Mouse (Mus musculus) urinary bladder, postnatal 14 days (tissue): ENCODE measurements at regions not wholly inside any gene's neighbourhood (a gene's known extent, or its start where the extent isn't known, plus 50 kb on each side); places are given as distances from the start of the nearest gene placed in this dataset.
A peak's percentile ranks its signal among the peaks of the same experiment; 100 is the strongest.

Experiments used
- DNase-seq: peaks from one replicate; pipeline ENCODE4 v3.0.0; 2021; ENCODE audit warnings: low spot score

- peak; percentile 75 for DNase-seq
Measured at GRCm38 (mm10) chr6:140368354-140369069, 55.3 kb upstream of the Plekha5 start.

DNA sequence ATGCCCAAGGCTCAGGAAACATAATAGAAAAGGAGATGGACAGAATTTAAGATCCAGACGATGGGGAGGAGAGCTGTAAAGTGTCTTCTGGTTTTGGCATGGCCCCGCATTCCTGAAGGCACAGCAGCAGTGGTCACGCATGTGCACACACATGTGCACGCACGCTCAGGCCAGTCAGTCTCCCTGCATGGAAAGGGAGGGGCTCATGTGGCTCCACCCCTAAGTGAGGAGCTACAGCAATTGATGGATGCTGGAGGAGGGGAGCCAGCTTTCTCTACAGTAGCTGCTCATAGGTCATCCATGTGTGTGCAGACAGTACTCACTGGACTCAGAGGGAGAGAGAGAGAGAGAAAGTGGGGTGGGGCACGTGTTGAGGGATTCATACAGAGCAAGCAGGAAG is 56.6 kb upstream of the Plekha5 start:
- DNase-seq: no peak

- DNase-seq: no peak
Measured at GRCm38 (mm10) chr6:140366791-140367190, 57.1 kb upstream of the Plekha5 start.

- no peak for DNase-seq
Measured at GRCm38 (mm10) chr6:140360996-140361395, 62.9 kb upstream of the Plekha5 start.

- no peak for DNase-seq
Measured at GRCm38 (mm10) chr6:140357901-140358300, 66.0 kb upstream of the Plekha5 start.

DNA sequence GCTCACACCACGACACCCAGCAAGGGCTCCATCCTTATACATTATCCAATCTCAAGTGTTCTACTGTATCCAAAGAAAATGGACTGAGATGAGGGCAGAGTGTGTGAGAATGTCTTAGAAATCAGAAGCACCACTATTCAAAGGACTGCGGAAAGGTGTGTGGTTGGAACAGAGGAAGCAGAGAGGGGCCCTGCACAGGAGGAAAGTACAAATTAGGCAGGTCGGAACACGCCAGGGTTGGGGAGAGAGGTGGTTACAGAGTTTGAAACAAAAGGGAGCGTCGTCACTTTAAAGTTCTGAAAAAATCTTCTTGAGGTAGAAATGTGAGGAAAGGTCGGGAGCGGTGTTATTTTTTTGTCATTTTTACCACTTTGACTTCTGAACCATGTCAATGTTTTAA is 66.6 kb upstream of the Plekha5 start:
- peak; percentile 38 for DNase-seq

DNA sequence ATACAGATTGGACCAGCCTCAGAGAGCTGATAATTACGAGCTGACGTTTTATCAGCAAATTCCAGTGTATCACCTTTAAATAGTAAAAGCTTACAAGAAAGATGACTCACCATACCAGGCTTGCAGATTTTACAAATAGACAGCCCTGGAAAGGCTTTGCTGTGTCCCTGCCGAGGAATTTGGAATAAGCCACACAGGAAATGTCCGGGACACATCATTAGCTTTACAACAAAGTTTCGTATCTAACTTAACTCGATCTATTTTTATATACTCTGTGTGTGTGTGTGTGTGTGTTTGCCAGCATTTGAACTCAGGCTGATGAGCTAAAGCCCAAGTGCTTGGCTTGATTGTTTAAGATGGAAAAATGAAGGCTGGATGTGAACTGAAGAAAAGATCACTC is 69.8 kb upstream of the Plekha5 start:
- DNase-seq: no peak

DNA sequence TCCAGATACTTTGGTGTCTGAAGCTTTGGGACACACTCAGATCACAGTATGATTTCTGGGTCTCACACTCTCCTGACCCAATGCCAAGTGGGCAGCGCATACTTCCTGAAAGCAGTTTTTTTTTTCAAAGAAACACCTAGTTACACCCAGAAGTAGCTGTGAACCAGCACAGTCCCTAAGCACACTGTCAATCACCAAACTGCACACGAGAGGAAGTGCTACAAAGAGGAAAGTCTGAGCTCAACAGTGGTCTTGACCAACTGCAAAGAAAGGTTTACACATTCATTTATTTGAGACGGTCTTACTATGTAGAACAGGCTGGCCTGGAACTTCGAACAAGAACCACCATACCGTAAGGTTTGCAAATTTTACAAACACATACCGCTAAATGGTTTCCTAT is 70.2 kb upstream of the Plekha5 start:
- DNase-seq: no peak

- DNase-seq: no peak
Measured at GRCm38 (mm10) chr6:140351365-140352095, 72.3 kb upstream of the Plekha5 start.

- DNase-seq: no peak
Measured at GRCm38 (mm10) chr6:140348578-140348977, 75.3 kb upstream of the Plekha5 start.

GRCm38 (mm10) chr6:140346929-140347328 is 76.9 kb upstream of the Plekha5 start:
- DNase-seq: no peak

DNA sequence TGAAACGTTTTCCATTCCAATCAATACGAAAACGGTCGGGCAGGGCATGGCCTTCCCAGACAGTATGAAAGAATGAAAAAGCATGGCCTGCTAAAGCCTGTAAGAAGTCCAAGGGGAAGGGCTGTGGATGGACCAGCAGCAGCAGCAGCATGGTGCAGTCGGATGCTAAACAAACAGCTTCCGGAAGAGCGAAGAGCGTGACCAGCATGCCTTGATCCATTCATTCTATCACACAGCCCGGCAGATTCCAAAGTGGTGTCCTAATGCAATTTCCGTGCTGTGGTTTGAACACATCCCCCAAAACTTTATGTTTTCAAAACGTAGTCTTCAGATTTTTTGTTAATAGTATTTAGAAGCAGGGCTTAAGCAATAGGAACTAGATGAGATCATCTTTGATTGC is 80.2 kb upstream of the Plekha5 start:
- DNase-seq: no peak

DNA sequence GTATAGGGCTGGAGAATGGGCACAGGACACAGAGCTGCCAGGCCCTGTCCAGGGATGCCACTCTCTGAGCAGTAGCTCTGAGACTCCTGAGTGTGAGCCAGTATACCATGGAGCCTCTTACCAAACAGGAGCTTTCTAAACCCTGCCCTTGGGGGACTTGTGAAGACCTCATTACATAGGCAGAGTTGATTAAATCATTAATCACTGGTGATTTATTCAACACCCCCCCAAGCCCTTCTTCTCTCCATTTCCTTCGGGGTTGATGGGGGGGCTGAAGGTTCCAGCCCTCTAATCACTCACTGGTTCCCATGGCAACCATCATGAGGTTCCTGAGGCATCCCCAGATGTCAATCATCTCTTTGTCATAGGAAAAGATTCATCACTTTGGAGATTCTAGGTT is 81.0 kb upstream of the Plekha5 start:
- DNase-seq: no peak

GRCm38 (mm10) chr6:140339731-140340130 is 84.1 kb upstream of the Plekha5 start:
- DNase-seq: no peak

DNA sequence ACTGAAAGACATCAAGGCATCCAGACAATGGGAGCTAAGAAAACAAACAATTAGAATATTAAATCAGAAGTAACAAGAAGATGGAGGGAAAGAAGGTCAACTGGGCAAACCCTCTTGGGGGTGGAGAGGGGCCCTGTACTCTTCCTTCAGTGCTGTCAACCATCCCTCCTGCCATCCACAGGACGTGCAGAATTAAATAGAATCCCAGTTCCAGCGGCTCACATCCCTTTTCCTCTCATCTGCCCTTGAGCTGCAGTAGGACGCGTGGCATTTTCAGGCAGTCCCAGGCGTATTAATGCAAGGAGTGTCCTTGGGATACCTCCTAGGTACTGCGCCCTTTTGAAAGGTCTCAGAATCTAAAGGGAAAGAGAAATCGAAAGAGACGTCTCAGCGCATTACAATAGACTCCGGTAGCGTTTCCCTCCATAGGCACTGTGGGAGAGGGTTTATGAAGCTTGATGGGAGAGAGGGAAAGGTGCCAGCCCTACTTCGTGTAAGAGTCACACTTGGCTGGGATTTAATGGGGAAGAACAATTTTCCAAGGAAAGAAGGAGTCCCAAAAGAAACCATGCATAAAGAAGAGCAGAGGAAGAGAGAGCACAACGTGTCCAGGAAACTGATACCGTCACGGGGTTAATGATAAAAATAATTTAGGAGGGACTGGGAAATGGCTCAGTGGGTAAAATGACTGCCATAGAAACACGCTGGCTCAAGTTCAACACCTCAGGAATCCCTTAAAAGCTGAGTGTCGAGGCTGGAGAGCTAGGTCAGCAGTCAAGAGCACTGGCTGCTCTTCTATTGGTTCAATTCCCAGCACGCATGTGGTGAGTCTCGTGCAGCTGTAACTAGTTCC is 85.7 kb upstream of the Plekha5 start:
- DNase-seq: no peak

DNA sequence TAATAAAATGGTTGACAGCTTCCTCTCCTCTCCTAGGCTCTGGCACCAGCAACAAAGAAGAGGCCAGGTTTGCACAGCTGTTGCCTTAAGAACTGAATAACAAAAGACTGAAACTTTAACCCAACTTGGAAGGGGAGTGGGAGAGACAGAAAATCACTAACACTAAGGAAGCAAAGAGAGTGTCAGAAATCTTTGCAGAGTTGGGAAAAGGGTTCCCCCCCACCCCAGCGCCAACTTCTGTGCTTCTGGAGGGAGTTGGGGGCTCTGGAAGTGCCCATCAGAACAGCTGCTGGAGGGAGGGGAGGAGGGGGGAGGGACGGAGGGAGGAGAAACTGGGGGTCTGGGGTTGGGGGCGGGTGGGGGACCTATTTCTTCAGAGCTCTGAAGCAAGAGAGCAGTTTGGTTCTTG is 86.8 kb upstream of the Plekha5 start:
- DNase-seq: no peak

- no peak for DNase-seq
Measured at GRCm38 (mm10) chr6:140336414-140336941, 87.4 kb upstream of the Plekha5 start.

- DNase-seq: no peak
Measured at GRCm38 (mm10) chr6:140333397-140333796, 90.5 kb upstream of the Plekha5 start.

DNA sequence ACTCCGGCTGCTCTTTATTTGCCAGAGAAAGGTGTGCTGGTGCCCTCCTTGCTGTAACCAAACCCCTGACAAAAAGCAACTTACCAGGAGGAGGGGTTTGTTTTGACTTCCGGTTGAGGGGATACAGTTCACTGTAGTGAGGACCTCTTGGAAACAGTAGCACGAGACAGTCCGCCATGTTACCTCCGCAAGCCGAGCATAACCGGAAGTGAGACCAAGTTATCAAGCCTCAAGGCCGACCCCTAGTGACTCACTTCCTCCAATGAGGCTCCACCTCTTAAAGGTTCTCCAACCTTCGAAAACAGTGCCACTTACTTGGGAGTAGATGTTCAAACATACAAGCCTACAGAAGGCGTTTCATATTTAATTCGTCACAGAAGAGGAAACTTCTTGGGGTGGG is 115.2 kb upstream of the Plekha5 start:
- no peak for DNase-seq

DNA sequence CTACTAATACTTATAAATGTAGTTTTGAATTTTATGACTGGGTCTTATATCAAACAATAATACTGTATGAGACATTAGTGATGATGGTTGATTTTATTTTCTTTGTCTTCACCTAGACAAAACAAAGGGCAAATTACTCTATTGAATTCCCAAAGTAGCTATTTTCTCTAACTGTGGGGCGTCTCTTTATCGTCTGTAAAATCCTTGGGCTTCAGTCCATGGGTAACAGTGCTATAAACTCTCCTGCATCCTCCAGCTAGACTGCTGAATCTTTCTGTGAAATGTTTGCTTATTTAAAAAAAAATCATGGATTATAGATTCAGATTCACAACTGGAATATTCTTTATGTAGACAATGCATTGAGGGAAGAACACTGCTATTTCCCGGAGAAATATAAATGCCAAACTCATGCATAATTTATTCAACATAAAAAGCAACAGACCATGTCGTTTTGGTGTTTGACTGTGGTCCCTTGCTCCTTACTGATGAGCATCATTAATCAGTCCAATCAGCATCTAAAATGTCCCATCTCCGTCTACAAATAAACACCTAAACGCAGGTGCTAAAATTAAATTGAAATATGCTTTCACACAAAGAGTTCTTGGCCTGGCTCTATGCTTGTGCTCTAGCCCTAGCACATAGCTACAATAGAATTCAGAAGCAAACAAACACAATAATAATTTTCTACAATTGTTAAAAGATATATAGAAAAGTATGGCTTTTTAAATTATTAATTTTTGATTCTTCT is 116.9 kb upstream of the Plekha5 start:
- no peak for DNase-seq

DNA sequence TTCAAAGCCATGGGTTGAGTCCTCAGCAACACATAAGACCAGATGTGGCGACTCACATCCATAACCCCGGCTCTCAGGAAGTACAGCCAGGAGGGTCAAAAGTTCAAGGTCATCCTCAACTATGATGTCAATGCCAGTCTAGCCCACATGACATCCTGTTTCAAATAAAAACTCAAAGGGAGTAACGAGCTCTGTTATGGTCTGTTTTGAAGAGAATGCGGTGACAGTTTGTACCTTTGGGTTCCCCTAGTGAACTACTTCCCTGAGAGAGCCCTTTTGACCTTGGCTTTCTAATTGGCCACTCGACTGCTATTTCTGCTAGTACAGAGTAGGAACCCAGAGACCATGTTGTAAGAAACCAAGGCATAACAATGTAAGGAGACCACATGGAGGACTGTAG is 119.7 kb upstream of the Plekha5 start:
- DNase-seq: no peak
